Comparison of ENCODE assay signal across 11 mouse cellular contexts in the genomic region with DNA sequence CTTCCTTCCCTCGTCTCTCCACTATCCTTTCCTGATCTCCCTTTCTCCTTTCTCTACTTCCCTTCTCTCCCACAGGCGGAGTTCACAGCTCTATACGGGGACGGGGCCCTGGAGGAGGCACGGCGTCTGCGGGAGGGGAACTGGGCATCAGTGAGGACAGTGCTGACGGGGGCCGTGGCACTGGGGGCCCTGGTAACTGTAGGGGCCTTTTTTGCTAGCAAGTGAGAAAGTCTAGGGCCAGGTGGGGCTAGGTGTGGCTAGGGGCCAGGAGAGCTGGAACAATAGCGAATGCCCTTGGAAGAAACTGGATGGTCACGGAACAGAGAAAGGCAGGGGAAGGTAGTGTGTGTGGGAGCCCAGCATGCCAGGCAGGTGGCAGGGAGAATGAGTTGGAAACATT. TPM values are rescaled to one million over a fixed set of nuclear protein-coding genes. Genes with fewer than 3 reads are reported as not detected.
DNase-seq lines count a peak whose midpoint lies in the region; ATAC-seq and TF ChIP-seq lines count a peak whose summit lies in the region.
"Had no signal": no experiment of that assay in that cellular context is flagged by ENCODE, and none has a peak within 500 bp of the region (broad histone marks: within the 10 kb centered on the region; RNA-seq: fewer than 3 reads in every experiment).

No protein-coding gene starts in this region.

- TF ChIP-seq EP300 in lung, postnatal 0 days (IDR thresholded peaks at IDR 0.05): no peak

- TF ChIP-seq CTCF in lung, embryonic 14.5 days (IDR thresholded peaks at IDR 0.05; ENCODE audit: low read depth): no peak
- TF ChIP-seq CTCF in lung, postnatal 0 days (IDR thresholded peaks at IDR 0.05): no peak

- no peak overlapping the region for H3K27ac ChIP-seq in forebrain, embryonic 13.5 days
- no peak overlapping the region for H3K27ac ChIP-seq in forebrain, embryonic 11.5 days (ENCODE audit: low read depth, low read length)
- no peak overlapping the region for H3K27ac ChIP-seq in lung, embryonic 14.5 days (ENCODE audit: low read depth)
- H3K27ac ChIP-seq in lung, postnatal 0 days (ENCODE audit: low read length): no peak overlapping the region
- no peak overlapping the region for H3K27ac ChIP-seq in embryonic facial prominence, embryonic 13.5 days
- H3K27ac ChIP-seq in neural tube, embryonic 13.5 days (replicated peaks): no peak overlapping the region
- H3K27ac ChIP-seq: layer of hippocampus, adult 2 months had no signal

- H3K27me3 ChIP-seq in forebrain, embryonic 13.5 days: no peaks in the 10 kb centered on the region
- H3K27me3 ChIP-seq in forebrain, embryonic 11.5 days (ENCODE audit: control insufficient read depth, insufficient read depth, low read length): no peaks in the 10 kb centered on the region
- H3K27me3 ChIP-seq in lung, embryonic 14.5 days (ENCODE audit: insufficient read depth, low read length): no peaks in the 10 kb centered on the region
- no peaks in the 10 kb centered on the region for H3K27me3 ChIP-seq in lung, postnatal 0 days (replicated peaks; ENCODE audit: insufficient read depth, low read length)
- H3K27me3 ChIP-seq in embryonic facial prominence, embryonic 13.5 days: no peaks in the 10 kb centered on the region
- no peaks in the 10 kb centered on the region for H3K27me3 ChIP-seq in neural tube, embryonic 13.5 days

- WGBS in forebrain, embryonic 13.5 days: 90% methylated on average over 11 of the region's 11 CpGs
- WGBS in forebrain, embryonic 11.5 days: 93% methylated on average over 11 of the region's 11 CpGs
- WGBS in lung, embryonic 14.5 days: 85% methylated on average over 11 of the region's 11 CpGs
- WGBS in lung, postnatal 0 days: 90% methylated on average over 11 of the region's 11 CpGs
- WGBS in embryonic facial prominence, embryonic 13.5 days: 92% methylated on average over 11 of the region's 11 CpGs
- 91% methylated on average over 11 of the region's 11 CpGs for WGBS in neural tube, embryonic 13.5 days

- no peak overlapping the region for H3K4me3 ChIP-seq in forebrain, embryonic 13.5 days
- H3K4me3 ChIP-seq in forebrain, embryonic 11.5 days (ENCODE audit: low read depth, low read length): no peak overlapping the region
- no peak overlapping the region for H3K4me3 ChIP-seq in lung, embryonic 14.5 days (ENCODE audit: low read depth, low read length)
- no peak overlapping the region for H3K4me3 ChIP-seq in lung, postnatal 0 days (ENCODE audit: low read depth, low read length)
- no peak overlapping the region for H3K4me3 ChIP-seq in embryonic facial prominence, embryonic 13.5 days
- 0 out of 2 replicates have a peak overlapping the region, but pooled peaks have one; percentile 74 for H3K4me3 ChIP-seq in neural tube, embryonic 13.5 days

- peak overlapping the region; percentile 72; the same call in 1 of the 2 replicates for H3K4me2 ChIP-seq in forebrain, embryonic 13.5 days
- H3K4me2 ChIP-seq in forebrain, embryonic 11.5 days (ENCODE audit: low read depth, low read length, severe bottlenecking): no peak overlapping the region
- H3K4me2 ChIP-seq in lung, embryonic 14.5 days: peak overlapping the region; percentile 82; the same call in 1 of the 2 replicates
- H3K4me2 ChIP-seq in lung, postnatal 0 days (replicated peaks; ENCODE audit: low read depth, low read length): no peak overlapping the region
- peak overlapping the region; percentile 80 for H3K4me2 ChIP-seq in embryonic facial prominence, embryonic 13.5 days
- peak overlapping the region; percentile 78 for H3K4me2 ChIP-seq in neural tube, embryonic 13.5 days

- no peak for DNase-seq in forebrain, embryonic 11.5 days (ENCODE audit: low spot score)
- no peak for DNase-seq in lung, embryonic 14.5 days
- DNase-seq in lung, postnatal 0 days (ENCODE audit: low spot score): no peak
- DNase-seq in frontal cortex, postnatal 14 days (ENCODE audit: low spot score in 2 of 2): no peak
- no peak for DNase-seq in B cell, adult 2 months
- DNase-seq: cerebellum, postnatal 36 days; lung, postnatal 10 days had no signal

- H3K9me3 ChIP-seq in forebrain, embryonic 13.5 days (replicated peaks): no peaks in the 10 kb centered on the region
- H3K9me3 ChIP-seq in forebrain, embryonic 11.5 days (ENCODE audit: control insufficient read depth, low read length): no peaks in the 10 kb centered on the region
- H3K9me3 ChIP-seq in lung, embryonic 14.5 days (ENCODE audit: low read depth, low read length): no peaks in the 10 kb centered on the region
- H3K9me3 ChIP-seq in lung, postnatal 0 days (ENCODE audit: low read length): no peaks in the 10 kb centered on the region
- H3K9me3 ChIP-seq in embryonic facial prominence, embryonic 13.5 days: no peaks in the 10 kb centered on the region
- no peaks in the 10 kb centered on the region for H3K9me3 ChIP-seq in neural tube, embryonic 13.5 days

- ATAC-seq in forebrain, embryonic 13.5 days: no peak
- no peak for ATAC-seq in forebrain, embryonic 11.5 days (replicated peaks; ENCODE audit: low FRiP score)
- ATAC-seq in lung, embryonic 14.5 days (ENCODE audit: insufficient read depth): no peak
- ATAC-seq in lung, postnatal 0 days: no peak
- ATAC-seq in embryonic facial prominence, embryonic 13.5 days (ENCODE audit: insufficient number of reproducible peaks, insufficient read depth, low FRiP score, low TSS enrichment, low read depth): no peak
- no peak for ATAC-seq in neural tube, embryonic 13.5 days (ENCODE audit: low read depth)

- peaks cover 24% of the 10 kb centered on the region for H3K4me1 ChIP-seq in forebrain, embryonic 13.5 days
- H3K4me1 ChIP-seq in forebrain, embryonic 11.5 days (replicated peaks; ENCODE audit: control insufficient read depth, insufficient read depth, low read length): peaks cover 11% of the 10 kb centered on the region; the same call in 1 of the 2 replicates
- peaks cover 13% of the 10 kb centered on the region; the same call in 1 of the 2 replicates for H3K4me1 ChIP-seq in lung, embryonic 14.5 days (ENCODE audit: insufficient read depth)
- peaks cover 4% of the 10 kb centered on the region; the same call in 1 of the 2 replicates for H3K4me1 ChIP-seq in lung, postnatal 0 days (ENCODE audit: insufficient read depth, low read depth, low read length)
- peaks cover 18% of the 10 kb centered on the region for H3K4me1 ChIP-seq in embryonic facial prominence, embryonic 13.5 days
- H3K4me1 ChIP-seq in neural tube, embryonic 13.5 days (replicated peaks): peaks cover 30% of the 10 kb centered on the region

- H3K36me3 ChIP-seq in forebrain, embryonic 13.5 days (ENCODE audit: poor library complexity, severe bottlenecking): peaks cover 21% of the 10 kb centered on the region
- H3K36me3 ChIP-seq in forebrain, embryonic 11.5 days (ENCODE audit: control insufficient read depth, insufficient read depth, low read length): no peaks in the 10 kb centered on the region
- H3K36me3 ChIP-seq in lung, embryonic 14.5 days (ENCODE audit: insufficient read depth): peaks cover 9% of the 10 kb centered on the region; the same call in 1 of the 2 replicates
- H3K36me3 ChIP-seq in lung, postnatal 0 days (ENCODE audit: insufficient read depth, low read length): 0 out of 2 replicates have a peak, but pooled peaks cover 4% of the 10 kb centered on the region
- peaks cover 11% of the 10 kb centered on the region for H3K36me3 ChIP-seq in embryonic facial prominence, embryonic 13.5 days
- H3K36me3 ChIP-seq in neural tube, embryonic 13.5 days: peaks cover 20% of the 10 kb centered on the region

- peak overlapping the region; percentile 81; the same call in 1 of the 2 replicates for H3K9ac ChIP-seq in forebrain, embryonic 13.5 days
- H3K9ac ChIP-seq in forebrain, embryonic 11.5 days (ENCODE audit: low read length): no peak overlapping the region
- no peak overlapping the region for H3K9ac ChIP-seq in lung, embryonic 14.5 days
- no peak overlapping the region for H3K9ac ChIP-seq in lung, postnatal 0 days (replicated peaks; ENCODE audit: low read depth)
- peak overlapping the region; percentile 54; the same call in 1 of the 2 replicates for H3K9ac ChIP-seq in embryonic facial prominence, embryonic 13.5 days
- H3K9ac ChIP-seq in neural tube, embryonic 13.5 days: peak overlapping the region; percentile 93

RNA-seq across cellular contexts. Expression of a gene that starts 2.1 kb away (rescaled TPM):
- 0.30 TPM in 1 of 2 replicates, not detected in the other for polyA plus RNA-seq in forebrain, embryonic 13.5 days (2015; fragmentation: Nextera tagmentation; extraction: Ambion mirVana)
- polyA plus RNA-seq in forebrain, embryonic 11.5 days (2014; fragmentation: Nextera tagmentation; extraction: Ambion mirVana): not detected in 2 replicates
- polyA plus RNA-seq in lung, embryonic 14.5 days (2014; fragmentation: Nextera tagmentation; extraction: Ambion mirVana): not detected in 2 replicates
- polyA plus RNA-seq in lung, postnatal 0 days (2015; fragmentation: Nextera tagmentation; extraction: Ambion mirVana): 0.31 and 0.98 TPM in 2 replicates
- polyA plus RNA-seq in embryonic facial prominence, embryonic 13.5 days (2015; fragmentation: Nextera tagmentation; extraction: Ambion mirVana): 0.23 and 0.79 TPM in 2 replicates
- polyA plus RNA-seq in neural tube, embryonic 13.5 days (2015; fragmentation: Nextera tagmentation; extraction: Ambion mirVana): not detected in 2 replicates

RNA-seq across cellular contexts. Expression of a gene that starts 2.1 kb away (rescaled TPM):
- polyA plus RNA-seq in forebrain, embryonic 13.5 days (2015; fragmentation: Nextera tagmentation; extraction: Ambion mirVana): 3.4 and 4.1 TPM in 2 replicates
- 3.1 and 3.2 TPM in 2 replicates for polyA plus RNA-seq in forebrain, embryonic 11.5 days (2014; fragmentation: Nextera tagmentation; extraction: Ambion mirVana)
- polyA plus RNA-seq in lung, embryonic 14.5 days (2014; fragmentation: Nextera tagmentation; extraction: Ambion mirVana): 3.4 and 3.9 TPM in 2 replicates
- 5.4 and 6.1 TPM in 2 replicates for polyA plus RNA-seq in lung, postnatal 0 days (2015; fragmentation: Nextera tagmentation; extraction: Ambion mirVana)
- 3.8 and 4.6 TPM in 2 replicates for polyA plus RNA-seq in embryonic facial prominence, embryonic 13.5 days (2015; fragmentation: Nextera tagmentation; extraction: Ambion mirVana)
- 3.1 and 3.8 TPM in 2 replicates for polyA plus RNA-seq in neural tube, embryonic 13.5 days (2015; fragmentation: Nextera tagmentation; extraction: Ambion mirVana)

RNA-seq across cellular contexts. Expression of a gene that starts 7.0 kb away (rescaled TPM):
- 167 and 171 TPM in 2 replicates for polyA plus RNA-seq in forebrain, embryonic 13.5 days (2015; fragmentation: Nextera tagmentation; extraction: Ambion mirVana)
- 182 and 221 TPM in 2 replicates for polyA plus RNA-seq in forebrain, embryonic 11.5 days (2014; fragmentation: Nextera tagmentation; extraction: Ambion mirVana)
- 134 and 139 TPM in 2 replicates for polyA plus RNA-seq in lung, embryonic 14.5 days (2014; fragmentation: Nextera tagmentation; extraction: Ambion mirVana)
- polyA plus RNA-seq in lung, postnatal 0 days (2015; fragmentation: Nextera tagmentation; extraction: Ambion mirVana): 64.4 and 66.1 TPM in 2 replicates
- 140 and 163 TPM in 2 replicates for polyA plus RNA-seq in embryonic facial prominence, embryonic 13.5 days (2015; fragmentation: Nextera tagmentation; extraction: Ambion mirVana)
- 153 and 160 TPM in 2 replicates for polyA plus RNA-seq in neural tube, embryonic 13.5 days (2015; fragmentation: Nextera tagmentation; extraction: Ambion mirVana)

RNA-seq across cellular contexts. Expression of a gene that starts 8.0 kb away (rescaled TPM):
- polyA plus RNA-seq in forebrain, embryonic 13.5 days (2015; fragmentation: Nextera tagmentation; extraction: Ambion mirVana): 1.4 and 2.0 TPM in 2 replicates
- 0.69 and 1.4 TPM in 2 replicates for polyA plus RNA-seq in forebrain, embryonic 11.5 days (2014; fragmentation: Nextera tagmentation; extraction: Ambion mirVana)
- 1.5 and 1.6 TPM in 2 replicates for polyA plus RNA-seq in lung, embryonic 14.5 days (2014; fragmentation: Nextera tagmentation; extraction: Ambion mirVana)
- polyA plus RNA-seq in lung, postnatal 0 days (2015; fragmentation: Nextera tagmentation; extraction: Ambion mirVana): 2.5 and 2.7 TPM in 2 replicates
- polyA plus RNA-seq in embryonic facial prominence, embryonic 13.5 days (2015; fragmentation: Nextera tagmentation; extraction: Ambion mirVana): 0.92 and 1.1 TPM in 2 replicates
- polyA plus RNA-seq in neural tube, embryonic 13.5 days (2015; fragmentation: Nextera tagmentation; extraction: Ambion mirVana): 1.9 and 2.3 TPM in 2 replicates

RNA-seq across cellular contexts. Expression of a gene that starts 14.5 kb away (rescaled TPM):
- polyA plus RNA-seq in forebrain, embryonic 13.5 days (2015; fragmentation: Nextera tagmentation; extraction: Ambion mirVana): 11.9 and 12.8 TPM in 2 replicates
- 15.7 and 16.1 TPM in 2 replicates for polyA plus RNA-seq in forebrain, embryonic 11.5 days (2014; fragmentation: Nextera tagmentation; extraction: Ambion mirVana)
- 10.4 and 13.2 TPM in 2 replicates for polyA plus RNA-seq in lung, embryonic 14.5 days (2014; fragmentation: Nextera tagmentation; extraction: Ambion mirVana)
- 6.2 and 7.5 TPM in 2 replicates for polyA plus RNA-seq in lung, postnatal 0 days (2015; fragmentation: Nextera tagmentation; extraction: Ambion mirVana)
- 9.4 and 12.3 TPM in 2 replicates for polyA plus RNA-seq in embryonic facial prominence, embryonic 13.5 days (2015; fragmentation: Nextera tagmentation; extraction: Ambion mirVana)
- 12.8 and 13.6 TPM in 2 replicates for polyA plus RNA-seq in neural tube, embryonic 13.5 days (2015; fragmentation: Nextera tagmentation; extraction: Ambion mirVana)

Comparison
In these comparisons a context has a peak if more than half of its experiments do, and no peak if none do; other contexts are left out.
1. H3K4me2 ChIP-seq: peak in forebrain, embryonic 13.5 days (single experiment), lung, embryonic 14.5 days (single experiment), embryonic facial prominence, embryonic 13.5 days (single experiment) and neural tube, embryonic 13.5 days (single experiment); none in forebrain, embryonic 11.5 days (single experiment) and lung, postnatal 0 days (single experiment).
2. H3K9ac ChIP-seq: peak in forebrain, embryonic 13.5 days (single experiment), embryonic facial prominence, embryonic 13.5 days (single experiment) and neural tube, embryonic 13.5 days (single experiment); none in forebrain, embryonic 11.5 days (single experiment), lung, embryonic 14.5 days (single experiment) and lung, postnatal 0 days (single experiment).